Mouse (Mus musculus) lung, postnatal 10 days (tissue): ENCODE measurements around the gene Dis3l2.

Experiments
- DNase-seq: peaks from one replicate; pipeline ENCODE4 v3.0.0; 2021

Dis3l2 gene

DNA sequence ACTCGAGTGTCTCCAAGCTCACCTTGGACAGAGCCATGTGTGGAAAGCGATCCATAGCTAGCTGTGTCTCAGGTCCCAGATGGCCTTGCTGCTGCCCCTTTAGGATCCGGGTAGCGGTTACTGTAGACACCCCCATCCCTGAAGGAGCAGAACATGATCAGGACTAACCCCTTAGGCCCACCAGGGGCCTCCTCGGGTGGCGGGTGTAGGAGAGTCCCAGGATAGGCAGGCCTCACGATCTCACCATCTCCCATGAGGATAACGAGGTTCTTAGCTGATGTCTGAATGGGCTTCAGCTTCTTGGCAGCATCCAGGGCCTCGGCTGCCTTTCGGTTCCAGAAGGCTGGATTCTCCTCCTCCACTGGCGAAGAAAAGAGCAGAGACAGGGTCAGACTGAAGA, 385.6 kb downstream of the Dis3l2 start:
- no peak for DNase-seq

DNA sequence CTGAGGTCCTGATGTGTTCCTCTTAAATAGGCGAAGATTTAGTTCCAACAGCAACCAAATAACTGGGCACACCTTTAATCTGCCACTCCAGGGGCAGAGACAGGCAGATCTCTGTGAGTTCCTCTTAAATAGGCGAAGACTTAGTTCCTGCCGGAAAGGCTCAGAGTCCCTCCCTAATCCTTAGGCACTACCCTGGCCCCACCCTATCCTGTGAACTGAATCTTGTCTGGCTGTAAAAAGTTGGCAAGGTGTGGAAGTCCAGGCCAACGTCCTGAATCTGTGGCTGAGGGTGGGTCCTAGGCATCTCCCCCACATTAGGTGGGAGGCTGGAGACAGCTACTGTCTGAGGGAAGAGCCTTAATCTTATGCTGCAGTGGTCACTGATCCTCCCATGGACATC, 386.2 kb downstream of the Dis3l2 start, which contains the start of gene Alppl2:
Alppl2 (minus strand) TSS at position 101 of the 400 bp plus-strand sequence.
- DNase-seq = no peak

DNA sequence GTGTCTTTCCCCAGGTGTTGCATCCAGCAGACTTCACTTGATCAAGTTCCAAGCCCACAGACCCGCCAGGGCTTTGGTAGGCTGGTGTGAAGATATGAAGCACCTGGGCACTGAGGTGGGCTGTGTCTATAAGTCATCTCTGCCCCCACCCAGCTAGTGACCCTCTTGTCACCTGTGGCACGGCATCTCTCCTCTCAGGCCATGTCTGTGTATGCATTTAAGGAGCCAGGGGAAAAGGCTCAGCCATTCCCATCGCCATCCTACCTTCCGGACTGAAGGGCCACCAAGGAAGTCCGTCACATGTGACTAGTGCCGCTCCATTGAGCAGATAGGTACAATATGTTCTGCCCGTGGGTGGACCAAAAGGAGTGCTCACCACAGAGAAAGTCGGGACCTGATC, 392.0 kb downstream of the Dis3l2 start:
- no peak for DNase-seq

DNA sequence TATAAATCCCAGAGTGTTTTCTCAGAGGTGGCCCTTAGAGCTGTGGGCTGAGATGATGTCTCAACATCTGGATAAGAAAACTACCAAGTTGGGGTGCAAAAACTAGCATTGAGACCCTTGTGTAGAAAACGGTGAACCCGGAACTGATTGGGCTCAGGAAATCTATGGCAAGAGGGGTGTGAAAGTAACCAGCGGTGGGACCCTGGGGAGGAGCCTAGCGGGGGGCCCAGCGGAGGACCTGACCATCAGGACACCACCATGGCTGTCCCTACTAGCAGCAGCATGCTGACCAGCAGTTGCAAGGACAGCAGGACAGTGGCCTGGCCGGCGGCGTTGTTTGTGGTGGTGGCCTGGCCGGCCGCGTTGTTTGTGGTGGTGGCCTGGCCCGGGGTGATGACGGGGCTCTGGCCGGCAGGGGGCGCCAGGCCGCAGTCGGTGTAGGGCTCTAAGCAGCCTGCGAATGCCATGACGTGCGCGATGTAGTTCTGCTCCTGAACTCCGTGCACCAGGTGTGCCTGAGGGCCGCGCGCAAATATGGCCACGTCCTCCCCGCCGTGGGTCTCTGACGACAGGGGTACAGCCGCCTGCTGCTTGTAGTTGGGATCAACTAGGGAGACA, 394.9 kb downstream of the Dis3l2 start:
- peak; percentile 67 for DNase-seq
